Mouse (Mus musculus): Measurements from ENCODE around the gene Fbrs. TPM values are rescaled to one million over a fixed set of nuclear protein-coding genes. Genes with fewer than 3 reads are reported as not detected.

Fbrs gene
- polyA plus RNA-seq (2012; rRNA removed), result 18.1 and 24.0 TPM in 2 replicates

DNA sequence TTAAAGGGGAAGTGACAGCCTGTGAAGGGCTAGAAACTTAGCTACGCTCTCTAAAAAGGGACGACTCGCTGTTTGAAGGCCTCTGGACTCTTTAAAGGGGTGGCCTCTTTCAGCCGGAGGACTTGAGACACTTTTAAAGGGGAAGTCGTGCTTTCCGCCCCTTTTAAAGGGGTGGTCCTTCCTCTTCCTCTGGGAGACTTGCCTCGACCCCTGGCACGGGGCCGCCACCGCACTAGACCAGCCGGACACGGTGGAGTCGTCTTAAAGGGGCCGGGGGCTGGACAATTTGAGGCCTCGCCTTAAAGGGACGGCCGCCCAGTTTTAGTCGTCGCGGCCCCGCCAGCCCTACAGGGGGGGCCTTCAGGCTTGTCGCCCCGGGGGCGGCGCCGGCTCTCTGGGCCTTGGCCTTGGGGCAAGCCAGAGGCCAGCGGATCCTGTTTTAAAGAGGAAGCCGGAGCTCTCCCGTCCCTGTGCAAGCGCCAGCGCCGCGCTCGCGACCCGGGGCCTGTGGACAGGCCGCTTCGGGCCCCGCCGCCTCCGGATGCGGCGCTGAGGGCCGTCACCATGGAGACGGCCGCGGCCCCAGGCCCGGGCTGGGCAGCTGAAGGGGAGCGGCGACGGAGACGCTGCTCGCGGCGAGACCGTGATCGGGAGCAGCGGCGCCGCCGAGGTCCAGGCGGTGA is at the start of gene Fbrs:
Fbrs (plus strand) TSS at position 565 of the 683 bp plus-strand sequence.

DNA sequence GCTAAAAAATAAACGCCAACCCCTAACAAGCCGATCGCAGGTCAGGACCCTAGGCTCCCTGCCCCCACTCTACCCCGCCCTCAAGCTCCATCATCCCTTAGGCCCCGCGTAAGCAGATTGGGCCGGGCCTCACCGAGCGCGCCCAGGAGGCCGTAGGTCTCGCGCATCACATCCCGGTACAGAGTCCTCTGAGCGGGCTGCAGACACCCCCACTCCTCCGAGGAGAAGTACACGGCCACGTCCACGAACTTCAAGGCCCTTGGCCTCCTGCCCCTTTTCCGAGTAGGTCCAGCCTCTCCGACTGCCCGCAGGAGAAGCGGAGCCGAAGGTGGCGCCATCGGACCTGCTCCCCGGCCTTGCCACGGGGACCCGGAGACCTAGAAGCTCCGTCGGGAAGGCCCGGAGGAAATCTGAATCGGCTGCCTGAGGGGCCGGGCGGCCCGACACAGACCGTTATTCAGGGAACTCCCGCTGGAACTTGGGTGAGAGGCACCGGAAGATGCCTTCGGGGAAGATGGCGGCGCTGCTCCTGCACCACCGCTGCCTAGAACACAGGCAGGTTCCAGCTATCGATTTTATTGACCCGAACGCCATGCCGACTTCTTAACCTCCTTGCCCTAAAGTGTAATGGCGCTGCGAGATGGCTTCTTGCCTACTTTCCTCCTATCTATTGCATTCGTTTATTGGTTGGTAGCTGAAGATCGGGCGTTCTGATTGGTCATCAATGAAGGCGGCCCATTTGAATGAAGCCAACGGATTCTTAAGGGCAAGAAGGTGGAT is 30.3 kb upstream of the Fbrs start, which contains the start of gene Zfp689:
Zfp689 (minus strand) TSS at position 638 of the 780 bp plus-strand sequence.

DNA sequence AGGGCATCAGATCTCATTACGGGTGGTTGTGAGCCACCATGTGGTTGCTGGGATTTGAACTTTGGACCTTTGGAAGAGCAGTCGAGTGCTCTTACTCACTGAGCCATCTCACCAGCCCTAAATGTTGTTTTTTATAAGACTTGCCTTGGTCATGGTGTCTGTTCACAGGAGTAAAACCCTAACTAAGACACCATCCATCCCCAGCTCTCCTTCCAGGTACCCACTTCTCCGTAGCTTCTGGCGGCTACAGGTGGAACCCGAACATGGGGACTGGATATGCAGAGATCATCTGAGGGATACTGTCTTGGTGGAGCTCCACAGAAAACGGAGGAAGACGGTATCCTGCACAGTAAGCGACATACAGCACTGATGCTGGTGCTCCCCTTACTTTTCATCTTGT is 19.7 kb upstream of the Fbrs start, which contains the start of gene Prr14:
Prr14 (plus strand) TSS at position 301 of the 400 bp plus-strand sequence.

DNA sequence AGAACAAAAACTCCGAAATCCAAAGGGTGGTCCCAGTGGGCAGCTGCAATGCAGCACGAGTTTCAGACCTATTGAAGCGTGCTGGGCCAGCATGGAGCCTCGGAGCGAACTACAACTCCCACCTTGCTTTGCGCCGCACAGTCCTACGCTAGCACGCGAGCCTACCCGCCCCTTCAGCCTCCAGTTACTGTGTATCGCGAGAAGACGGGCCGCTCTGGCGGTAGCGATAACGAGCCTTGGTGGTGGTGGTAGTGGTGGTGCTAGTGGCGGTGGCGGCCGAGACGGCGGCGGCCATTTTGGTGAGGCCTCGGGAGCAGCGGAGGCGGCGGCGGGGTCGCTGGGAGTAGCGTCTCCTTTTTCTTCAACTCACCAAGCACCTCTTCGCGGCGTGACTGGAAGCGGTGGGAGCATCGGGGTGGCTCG is 32.8 kb downstream of the Fbrs start, which contains the start of gene Srcap:
Srcap (plus strand) TSS at position 176 of the 423 bp plus-strand sequence.

DNA sequence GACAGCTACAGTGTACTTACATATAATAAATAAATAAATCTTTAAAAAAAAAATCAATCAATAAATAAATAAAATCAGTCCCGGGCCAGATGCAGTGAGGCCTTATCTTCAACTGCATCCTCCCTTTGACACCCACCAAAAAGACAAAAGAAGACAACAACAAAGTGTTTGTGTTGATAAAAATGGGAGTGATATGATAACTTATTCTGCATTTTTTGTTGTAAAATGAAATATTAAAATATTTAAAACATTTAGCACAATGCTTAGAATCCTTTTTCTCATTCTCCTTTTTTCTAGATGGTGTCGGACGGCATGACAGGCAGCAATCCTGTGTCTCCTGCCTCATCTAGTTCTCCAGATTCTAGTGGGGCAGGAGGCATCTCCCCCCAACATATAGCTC is 40.3 kb downstream of the Fbrs start, which contains the start of gene Gm42715:
Gm42715 (plus strand) TSS at position 301 of the 400 bp plus-strand sequence.

Other genes with a start within 250 kb of the Fbrs start
- gene Zfp553, start 246.1 kb upstream of the Fbrs start, polyA plus RNA-seq (2012; rRNA removed), result 26.0 and 27.8 TPM in 2 replicates
- gene Sept1, start 246.1 kb upstream of the Fbrs start, polyA plus RNA-seq (2012; rRNA removed), result 14.8 and 15.4 TPM in 2 replicates
- 96.1 and 100 TPM in 2 replicates for gene Zfp771, start 234.9 kb upstream of the Fbrs start, polyA plus RNA-seq (2012; rRNA removed)
- gene Dctpp1, start 218.5 kb upstream of the Fbrs start, polyA plus RNA-seq (2012; rRNA removed), result 87.3 and 95.0 TPM in 2 replicates
- 28.4 and 29.9 TPM in 2 replicates for gene Sephs2, start 205.1 kb upstream of the Fbrs start, polyA plus RNA-seq (2012; rRNA removed)
- gene Itgal, start 182.9 kb upstream of the Fbrs start, polyA plus RNA-seq (2012; rRNA removed), result 0.47 and 0.57 TPM in 2 replicates
- gene Zfp768, start 133.6 kb upstream of the Fbrs start, polyA plus RNA-seq (2012; rRNA removed), result 26.9 and 27.0 TPM in 2 replicates
- gene Zfp747, start 103.1 kb upstream of the Fbrs start, polyA plus RNA-seq (2012; rRNA removed), result 6.8 and 7.0 TPM in 2 replicates
- 3.2 and 3.4 TPM in 2 replicates for gene 9130019O22Rik, start 92.0 kb upstream of the Fbrs start, polyA plus RNA-seq (2012; rRNA removed)
- gene E430018J23Rik, start 85.6 kb upstream of the Fbrs start, polyA plus RNA-seq (2012; rRNA removed), result 5.2 and 5.5 TPM in 2 replicates
- gene Zfp764, start 72.4 kb upstream of the Fbrs start, polyA plus RNA-seq (2012; rRNA removed), result 3.9 and 4.6 TPM in 2 replicates
- 17.7 and 18.9 TPM in 2 replicates for gene Zfp688, start 57.1 kb upstream of the Fbrs start, polyA plus RNA-seq (2012; rRNA removed)
- 9.2 and 10.9 TPM in 2 replicates for gene Zfp689, start 30.0 kb upstream of the Fbrs start, polyA plus RNA-seq (2012; rRNA removed)
- 54.7 and 57.7 TPM in 2 replicates for gene Prr14, start 19.6 kb upstream of the Fbrs start, polyA plus RNA-seq (2012; rRNA removed)
- 15.5 and 19.3 TPM in 2 replicates for gene Srcap, start 32.8 kb downstream of the Fbrs start, polyA plus RNA-seq (2012; rRNA removed)
- gene Gm42715, start 40.4 kb downstream of the Fbrs start, polyA plus RNA-seq (2012; rRNA removed), result 13.4 and 14.3 TPM in 2 replicates
- 1.3 and 2.7 TPM in 2 replicates for gene Tmem265, start 82.2 kb downstream of the Fbrs start, polyA plus RNA-seq (2012; rRNA removed)
- gene Phkg2, start 94.1 kb downstream of the Fbrs start, polyA plus RNA-seq (2012; rRNA removed), result 111 and 112 TPM in 2 replicates
- gene Ccdc189, start 109.4 kb downstream of the Fbrs start, polyA plus RNA-seq (2012; rRNA removed), result 13.5 TPM in 2 replicates
- 46.9 and 49.5 TPM in 2 replicates for gene Rnf40, start 109.6 kb downstream of the Fbrs start, polyA plus RNA-seq (2012; rRNA removed)
- gene Zfp629, start 136.6 kb downstream of the Fbrs start, polyA plus RNA-seq (2012; rRNA removed), result 28.9 and 29.8 TPM in 2 replicates
- 55.6 and 57.5 TPM in 2 replicates for gene Bcl7c, start 229.7 kb downstream of the Fbrs start, polyA plus RNA-seq (2012; rRNA removed)
- 10.1 and 11.8 TPM in 2 replicates for gene Ctf1, start 233.5 kb downstream of the Fbrs start, polyA plus RNA-seq (2012; rRNA removed)